Mouse (Mus musculus): ENCODE measurements at regions not wholly inside any gene's neighbourhood (a gene's known extent, or its start where the extent isn't known, plus 50 kb on each side); places are given as distances from the start of the nearest gene placed in this dataset.

DNA sequence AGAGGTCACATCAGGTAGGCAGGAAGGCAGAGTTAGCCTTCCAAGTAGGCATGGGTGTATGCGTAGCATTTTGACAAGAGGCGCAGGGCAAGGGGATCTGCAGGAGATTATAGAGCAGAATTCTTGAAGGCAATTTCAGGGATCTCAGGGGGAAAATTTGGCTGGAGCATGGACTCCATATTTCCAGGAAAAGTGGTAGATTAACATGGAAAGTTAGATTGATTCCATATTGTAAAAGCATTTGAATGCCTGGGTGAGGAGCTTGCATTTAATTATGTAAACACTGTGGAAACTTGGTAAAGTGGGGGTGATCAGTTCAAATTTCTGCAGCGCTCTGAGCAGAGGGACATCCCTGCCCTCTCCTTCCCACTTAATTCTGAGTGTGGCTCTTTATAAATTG, 146.7 kb downstream of the Pax3 start:
- no peaks in the 10 kb centered on the region for H3K4me1 ChIP-seq
- H3K4me2 ChIP-seq: no peak overlapping the region
- WGBS: 93% methylated on average over 3 of the region's 3 CpGs
- H3K27me3 ChIP-seq (replicated peaks): no peaks in the 10 kb centered on the region
- H3K9me3 ChIP-seq (replicated peaks): no peaks in the 10 kb centered on the region
- H3K36me3 ChIP-seq: no peaks in the 10 kb centered on the region
- no peak overlapping the region for H3K4me3 ChIP-seq (replicated peaks)
- no peak for ATAC-seq (ENCODE audit: low FRiP score)
- no peak overlapping the region for H3K9ac ChIP-seq (replicated peaks)
- no peak overlapping the region for H3K27ac ChIP-seq (replicated peaks)

DNA sequence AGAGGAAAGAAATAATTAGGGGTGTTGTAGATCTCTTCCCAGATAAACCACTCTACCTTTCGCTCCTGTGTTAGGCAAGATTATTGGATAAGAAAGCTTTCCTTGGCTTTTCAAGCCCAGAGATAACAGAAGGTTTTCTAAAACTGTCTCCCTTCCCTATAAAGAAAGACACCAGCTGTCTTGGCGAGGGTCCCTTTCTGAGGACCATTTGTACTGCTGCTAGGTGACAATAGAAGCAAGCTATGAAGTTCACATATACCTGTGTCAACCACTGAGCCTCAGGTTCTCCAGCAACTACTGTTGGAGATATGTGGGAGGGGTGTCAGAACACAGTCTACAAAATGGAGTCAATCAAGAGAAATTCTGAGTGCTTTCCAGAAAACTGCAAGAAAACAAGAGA, 164.6 kb downstream of the Pax3 start:
- H3K9me3 ChIP-seq (replicated peaks): no peaks in the 10 kb centered on the region
- 94% methylated on average over 2 of the region's 2 CpGs for WGBS
- no peak overlapping the region for H3K4me2 ChIP-seq
- H3K27me3 ChIP-seq (replicated peaks): no peaks in the 10 kb centered on the region
- H3K4me3 ChIP-seq (replicated peaks): no peak overlapping the region
- H3K36me3 ChIP-seq: no peaks in the 10 kb centered on the region
- H3K27ac ChIP-seq (replicated peaks): no peak overlapping the region
- no peaks in the 10 kb centered on the region for H3K4me1 ChIP-seq
- no peak for ATAC-seq (ENCODE audit: low FRiP score)
- no peak overlapping the region for H3K9ac ChIP-seq (replicated peaks)

DNA sequence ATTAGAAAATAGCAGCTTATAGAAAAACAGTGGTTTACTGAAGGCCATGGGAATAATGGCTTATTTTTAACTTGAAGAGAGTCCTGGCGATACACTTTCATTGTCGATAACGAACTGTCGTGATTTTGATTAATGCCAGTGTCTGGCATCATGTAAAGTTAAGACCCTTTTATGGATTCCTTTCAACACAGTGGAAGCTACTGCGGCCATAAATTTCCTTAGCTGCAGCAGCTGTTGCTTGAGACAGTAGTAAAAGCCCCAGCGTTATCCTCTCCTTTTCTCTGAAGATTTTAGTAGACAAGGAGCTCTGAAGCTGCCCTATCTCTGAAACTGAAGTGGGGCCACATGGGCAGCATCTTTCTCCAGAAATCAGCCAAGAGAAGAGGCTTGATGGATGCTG, 175.2 kb downstream of the Pax3 start:
- Histone ChIP-seq H3K4me2 (peak overlapping the region; percentile 9; the same call in 1 of the 2 replicates), H3K4me1 (peaks cover 16% of the 10 kb centered on the region), H3K9me3 (replicated peaks) (no peaks in the 10 kb centered on the region), H3K9ac (replicated peaks) (no peak overlapping the region), H3K27me3 (replicated peaks) (0 out of 2 replicates have a peak, but pooled peaks cover 3% of the 10 kb centered on the region), H3K27ac (replicated peaks) (no peak overlapping the region), H3K36me3 (no peaks in the 10 kb centered on the region), H3K4me3 (replicated peaks) (no peak overlapping the region)
- 9% methylated on average over 6 of the region's 6 CpGs for WGBS
- no peak; the same call in 1 of the 2 replicates for ATAC-seq (ENCODE audit: low FRiP score)

DNA sequence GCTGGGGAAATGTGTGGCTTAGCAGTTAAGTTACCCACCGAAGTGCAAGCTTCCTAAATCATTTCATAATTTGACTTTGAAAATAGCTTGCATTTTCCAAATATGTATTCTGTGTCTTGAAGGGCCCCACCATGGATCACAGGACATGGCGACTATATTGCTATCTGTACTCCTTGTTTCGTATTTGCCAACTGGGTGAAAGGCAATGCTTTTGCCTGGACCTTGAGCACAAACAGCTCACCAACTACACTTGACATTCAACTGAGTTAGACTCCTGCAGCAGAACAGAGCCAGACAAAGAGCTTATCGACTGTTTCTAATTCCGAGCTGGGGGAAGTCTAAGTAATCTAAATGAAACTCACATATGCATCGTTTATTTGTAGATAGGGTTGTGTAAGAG, 175.9 kb downstream of the Pax3 start:
- H3K9ac ChIP-seq (replicated peaks): no peak overlapping the region
- no peaks in the 10 kb centered on the region for H3K9me3 ChIP-seq (replicated peaks)
- no peak overlapping the region for H3K4me2 ChIP-seq
- H3K4me1 ChIP-seq: peaks cover 21% of the 10 kb centered on the region
- no peak for ATAC-seq (ENCODE audit: low FRiP score)
- H3K27me3 ChIP-seq (replicated peaks): 0 out of 2 replicates have a peak, but pooled peaks cover 3% of the 10 kb centered on the region
- 62% methylated on average over 6 of the region's 6 CpGs for WGBS
- no peak overlapping the region for H3K4me3 ChIP-seq (replicated peaks)
- no peaks in the 10 kb centered on the region for H3K36me3 ChIP-seq
- H3K27ac ChIP-seq (replicated peaks): no peak overlapping the region

DNA sequence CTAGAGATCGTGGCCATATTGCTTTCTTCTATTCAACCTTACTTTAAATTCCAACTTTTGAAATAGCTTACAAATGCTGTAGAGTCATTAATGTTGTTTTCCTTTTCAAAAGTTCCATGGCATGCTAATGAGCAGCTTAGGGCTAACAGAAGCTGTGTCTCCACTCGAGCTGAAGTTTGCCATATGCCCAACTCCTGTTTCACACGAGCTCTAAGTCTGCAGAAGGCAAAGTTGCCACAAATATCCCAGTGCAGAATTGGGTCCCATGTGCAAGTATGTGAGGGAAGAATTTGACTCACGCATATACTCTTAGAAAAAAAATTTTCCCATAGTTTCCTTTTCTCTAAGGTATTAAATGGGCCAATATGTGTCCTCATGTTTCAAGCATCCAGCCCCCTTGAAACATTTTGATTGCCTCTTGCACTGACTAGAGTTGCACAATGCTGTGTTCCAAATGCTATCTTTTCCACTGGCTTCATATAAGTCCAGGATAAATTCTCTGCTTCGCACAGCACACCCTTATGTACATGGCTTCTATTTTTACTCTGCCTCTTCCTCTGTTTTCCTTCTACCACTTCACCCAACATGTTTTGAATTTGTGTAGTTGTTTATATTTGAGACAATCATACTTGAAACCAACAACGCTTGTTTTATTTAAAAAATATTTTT, 178.9 kb downstream of the Pax3 start:
- ATAC-seq (ENCODE audit: low FRiP score): no peak
- WGBS: 83% methylated on average over 6 of the region's 6 CpGs
- peaks cover 21% of the 10 kb centered on the region for H3K4me1 ChIP-seq
- H3K27me3 ChIP-seq (replicated peaks): 0 out of 2 replicates have a peak, but pooled peaks cover 3% of the 10 kb centered on the region
- H3K4me2 ChIP-seq: no peak overlapping the region
- no peaks in the 10 kb centered on the region for H3K9me3 ChIP-seq (replicated peaks)
- no peak overlapping the region for H3K27ac ChIP-seq (replicated peaks)
- H3K36me3 ChIP-seq: no peaks in the 10 kb centered on the region
- no peak overlapping the region for H3K9ac ChIP-seq (replicated peaks)
- H3K4me3 ChIP-seq (replicated peaks): no peak overlapping the region

DNA sequence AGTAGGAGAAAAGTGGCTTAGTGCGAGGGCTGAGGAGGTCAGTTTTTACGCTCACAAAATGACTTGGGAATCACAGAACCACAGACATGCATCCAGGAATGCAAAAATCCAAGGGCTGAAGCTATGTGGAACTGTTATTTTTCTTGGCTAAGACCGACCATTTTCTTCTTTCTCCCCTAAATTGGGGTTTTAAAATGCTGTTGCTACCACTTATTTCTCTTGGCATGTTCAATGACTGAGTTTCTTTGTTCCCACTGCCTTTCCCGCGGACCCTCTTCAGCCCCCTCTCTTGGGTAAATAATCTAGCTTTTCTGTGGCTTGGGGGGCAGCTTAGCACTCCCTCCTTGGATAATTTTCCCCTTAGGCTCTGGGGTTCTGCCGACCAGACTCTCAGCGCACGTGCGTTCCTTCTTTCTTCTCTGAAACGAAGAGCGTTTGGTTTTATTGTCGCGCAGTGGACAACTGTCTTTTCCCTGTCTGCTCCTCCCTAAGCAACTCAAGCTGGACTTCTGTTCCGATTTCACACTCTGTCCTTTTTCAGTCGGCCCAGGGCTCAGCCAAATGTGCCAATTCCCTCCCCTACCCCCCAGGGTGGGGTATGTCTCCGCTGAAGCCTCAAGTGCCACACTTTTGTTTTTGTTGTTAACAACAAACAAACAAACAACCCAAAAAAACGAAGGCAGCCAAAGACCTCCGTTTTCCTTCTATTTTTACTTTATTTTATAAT, 180.2 kb downstream of the Pax3 start:
- peaks cover 11% of the 10 kb centered on the region for H3K4me1 ChIP-seq
- no peak for ATAC-seq (ENCODE audit: low FRiP score)
- H3K9ac ChIP-seq (replicated peaks): no peak overlapping the region; the same call in 1 of the 2 replicates

DNA sequence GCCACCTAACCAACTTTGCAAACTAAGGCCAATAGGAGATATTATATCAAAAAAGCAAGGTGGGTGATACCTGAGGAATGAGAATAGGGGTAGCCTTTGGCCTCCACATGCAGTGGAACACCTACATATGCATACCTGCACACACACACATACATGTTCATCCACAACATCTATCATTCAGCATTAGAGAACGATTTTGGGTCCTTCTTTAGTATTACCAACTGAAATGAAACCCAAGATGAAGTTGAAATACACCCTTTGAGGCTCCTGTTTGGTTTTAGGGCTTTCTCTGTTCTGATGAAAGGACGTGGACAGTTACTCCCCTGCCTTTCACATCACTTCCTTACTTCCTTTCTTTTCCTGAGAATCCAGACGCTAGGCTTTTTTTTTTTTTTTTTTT, 180.9 kb downstream of the Pax3 start:
- peaks cover 9% of the 10 kb centered on the region for H3K4me1 ChIP-seq
- no peak overlapping the region for H3K4me2 ChIP-seq
- no peak overlapping the region for H3K9ac ChIP-seq (replicated peaks)
- H3K27me3 ChIP-seq (replicated peaks): 0 out of 2 replicates have a peak, but pooled peaks cover 3% of the 10 kb centered on the region
- H3K4me3 ChIP-seq (replicated peaks): no peak overlapping the region
- no peaks in the 10 kb centered on the region for H3K36me3 ChIP-seq
- no peak for ATAC-seq (ENCODE audit: low FRiP score)
- 41% methylated on average over 3 of the region's 3 CpGs for WGBS
- no peaks in the 10 kb centered on the region for H3K9me3 ChIP-seq (replicated peaks)
- H3K27ac ChIP-seq (replicated peaks): no peak overlapping the region

More for the DNA sequence above, 180.2 kb downstream of the Pax3 start:
- Histone ChIP-seq H3K9me3 (replicated peaks) (no peaks in the 10 kb centered on the region), H3K4me3 (replicated peaks) (peak overlapping the region; percentile 11; the same call in 1 of the 2 replicates), H3K27ac (replicated peaks) (no peak overlapping the region), H3K4me2 (peak overlapping the region; percentile 53), H3K27me3 (replicated peaks) (0 out of 2 replicates have a peak, but pooled peaks cover 3% of the 10 kb centered on the region), H3K36me3 (no peaks in the 10 kb centered on the region)
- 30% methylated on average over 18 of the region's 18 CpGs for WGBS

DNA sequence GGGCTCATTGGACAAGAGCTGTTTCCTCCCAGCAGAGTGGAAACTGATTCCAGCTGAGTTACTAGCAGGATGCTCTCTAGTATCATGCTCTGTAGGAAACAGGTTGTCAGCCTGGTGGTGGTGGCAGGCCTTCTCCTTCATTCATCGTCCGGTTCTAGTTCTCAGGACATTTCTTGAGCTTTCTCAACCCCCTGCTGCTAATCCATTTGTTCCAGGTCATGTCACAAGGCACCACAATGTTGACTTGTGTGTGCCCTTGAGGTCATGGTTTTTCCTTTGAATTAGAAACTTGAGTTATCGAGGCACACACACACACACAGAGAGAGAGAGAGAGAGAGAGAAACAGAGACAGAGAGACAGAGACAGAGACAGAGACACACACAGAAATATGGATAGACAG, 183.5 kb downstream of the Pax3 start:
- H3K9ac ChIP-seq (replicated peaks): no peak overlapping the region
- peaks cover 13% of the 10 kb centered on the region for H3K4me1 ChIP-seq
- no peaks in the 10 kb centered on the region for H3K9me3 ChIP-seq (replicated peaks)
- 0 out of 2 replicates have a peak, but pooled peaks cover 3% of the 10 kb centered on the region for H3K27me3 ChIP-seq (replicated peaks)
- no peaks in the 10 kb centered on the region for H3K36me3 ChIP-seq
- no peak overlapping the region for H3K4me2 ChIP-seq
- H3K4me3 ChIP-seq (replicated peaks): no peak overlapping the region
- no peak overlapping the region for H3K27ac ChIP-seq (replicated peaks)
- ATAC-seq (ENCODE audit: low FRiP score): no peak
- WGBS: 7% methylated on average over 3 of the region's 3 CpGs

DNA sequence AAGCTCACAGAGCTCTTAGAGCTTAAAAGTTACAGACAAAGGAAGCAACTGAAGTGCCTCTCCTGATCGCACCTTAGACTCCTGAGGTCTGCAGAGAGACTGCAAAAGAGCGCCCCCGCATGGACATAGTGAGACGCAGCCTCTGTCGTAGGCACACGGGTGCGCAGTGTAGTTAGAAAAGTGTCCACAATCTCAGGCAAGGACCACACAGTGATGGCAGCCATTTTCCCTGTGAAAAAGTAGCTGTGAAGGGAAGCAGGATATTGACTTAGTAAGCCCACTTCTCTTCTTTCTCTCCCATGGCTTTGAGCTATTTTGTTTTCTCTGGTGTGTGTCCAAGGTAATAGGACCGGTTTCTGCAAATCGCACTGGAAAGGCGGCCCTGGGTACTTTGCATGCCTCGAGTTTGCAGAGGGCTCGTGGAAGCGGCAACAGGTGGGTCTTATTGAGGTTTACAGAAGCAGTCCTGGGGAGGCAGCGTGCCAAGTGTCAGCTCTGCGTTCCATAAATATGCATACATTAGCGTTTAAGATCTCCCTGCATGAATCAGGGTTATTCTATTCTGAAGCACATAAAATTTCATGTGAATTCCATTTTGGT, 188.0 kb downstream of the Pax3 start:
- Histone ChIP-seq H3K27ac (replicated peaks) (no peak overlapping the region), H3K27me3 (replicated peaks) (0 out of 2 replicates have a peak, but pooled peaks cover 3% of the 10 kb centered on the region), H3K4me1 (peaks cover 6% of the 10 kb centered on the region; the same call in 1 of the 2 replicates), H3K9ac (replicated peaks) (no peak overlapping the region), H3K4me3 (replicated peaks) (no peak overlapping the region), H3K4me2 (peak overlapping the region; percentile 25), H3K36me3 (no peaks in the 10 kb centered on the region), H3K9me3 (replicated peaks) (no peaks in the 10 kb centered on the region)
- 31% methylated on average over 16 of the region's 16 CpGs for WGBS
- no peak for ATAC-seq (ENCODE audit: low FRiP score)

DNA sequence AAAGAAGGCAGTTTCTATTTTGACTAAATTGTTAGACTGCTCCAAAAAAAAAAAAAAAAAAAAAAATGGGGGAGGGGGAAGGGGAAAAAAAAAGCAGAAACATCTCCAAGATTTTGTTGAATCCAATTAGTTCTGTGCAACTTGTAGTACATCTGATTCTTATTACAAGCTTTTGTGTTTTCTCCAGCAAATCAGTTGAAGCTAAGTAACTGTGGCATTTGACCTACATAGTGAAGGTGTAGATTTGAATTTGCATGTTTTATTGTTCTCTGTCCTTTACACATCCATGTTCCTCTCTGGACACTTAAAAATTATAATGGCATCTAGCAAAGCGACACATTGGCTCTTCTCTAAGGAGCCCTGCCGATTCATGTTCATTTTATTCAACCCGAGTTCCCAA, 192.6 kb downstream of the Pax3 start:
- Histone ChIP-seq H3K27ac (replicated peaks) (no peak overlapping the region), H3K9ac (replicated peaks) (no peak overlapping the region), H3K36me3 (no peaks in the 10 kb centered on the region), H3K4me1 (peaks cover 6% of the 10 kb centered on the region; the same call in 1 of the 2 replicates), H3K27me3 (replicated peaks) (0 out of 2 replicates have a peak, but pooled peaks cover 3% of the 10 kb centered on the region), H3K4me3 (replicated peaks) (no peak overlapping the region), H3K4me2 (no peak overlapping the region), H3K9me3 (replicated peaks) (no peaks in the 10 kb centered on the region)
- 87% methylated on average over 3 of the region's 3 CpGs for WGBS
- no peak for ATAC-seq (ENCODE audit: low FRiP score)

DNA sequence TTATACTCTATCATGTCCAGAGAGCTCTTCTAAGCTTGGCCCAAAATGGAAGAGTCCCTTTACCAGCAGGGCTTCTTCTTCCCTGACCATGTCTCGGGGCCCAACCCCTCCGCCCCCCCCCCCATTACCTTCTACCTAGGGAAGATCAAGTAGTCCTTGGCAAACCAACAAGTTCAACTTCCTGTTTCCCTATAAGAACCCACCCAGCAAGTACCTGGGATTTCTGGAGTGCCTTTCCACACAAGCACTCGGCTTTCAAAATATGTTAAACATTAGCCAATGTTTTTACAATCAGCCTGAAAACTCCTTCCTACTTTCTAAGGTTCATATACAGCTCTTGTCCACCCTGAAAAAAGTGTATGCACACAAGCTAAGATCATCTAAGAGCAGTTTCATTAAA, 198.2 kb downstream of the Pax3 start:
- Histone ChIP-seq H3K4me1 (no peaks in the 10 kb centered on the region), H3K27ac (replicated peaks) (no peak overlapping the region), H3K36me3 (no peaks in the 10 kb centered on the region), H3K9me3 (replicated peaks) (no peaks in the 10 kb centered on the region), H3K27me3 (replicated peaks) (no peaks in the 10 kb centered on the region), H3K4me2 (no peak overlapping the region), H3K4me3 (replicated peaks) (no peak overlapping the region), H3K9ac (replicated peaks) (no peak overlapping the region)
- no peak for ATAC-seq (ENCODE audit: low FRiP score)
- WGBS: 97% methylated on average over 3 of the region's 3 CpGs

DNA sequence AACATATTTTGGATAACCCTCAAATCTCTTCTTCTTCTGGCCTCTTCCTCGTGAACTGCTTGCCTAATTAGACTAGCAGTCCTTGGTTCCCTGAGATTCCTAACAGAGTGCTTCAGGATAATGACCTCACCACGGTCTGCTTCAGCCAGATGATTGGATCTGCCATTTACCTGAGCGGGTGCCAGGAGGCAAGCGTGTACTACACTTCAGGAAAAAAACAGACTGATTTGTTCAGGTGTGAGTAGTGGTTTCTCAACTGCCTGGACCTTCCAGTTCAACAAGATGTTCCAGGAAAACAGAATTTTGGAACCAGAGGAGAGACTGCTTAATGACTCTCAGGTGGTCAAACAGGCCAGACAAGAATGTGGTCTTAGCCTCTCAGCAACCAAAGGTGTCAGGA, 215.4 kb downstream of the Pax3 start:
- Histone ChIP-seq H3K4me3 (replicated peaks) (no peak overlapping the region), H3K27me3 (replicated peaks) (peaks cover 16% of the 10 kb centered on the region), H3K4me1 (no peaks in the 10 kb centered on the region), H3K4me2 (no peak overlapping the region), H3K27ac (replicated peaks) (no peak overlapping the region), H3K9ac (replicated peaks) (no peak overlapping the region), H3K36me3 (no peaks in the 10 kb centered on the region), H3K9me3 (replicated peaks) (no peaks in the 10 kb centered on the region)
- no peak for ATAC-seq (ENCODE audit: low FRiP score)
- 78% methylated on average over 4 of the region's 4 CpGs for WGBS

Measured in neural tube, embryonic 15.5 days (tissue).